Mouse (Mus musculus): ENCODE data around the gene Zdhhc3.

Zdhhc3 gene

DNA sequence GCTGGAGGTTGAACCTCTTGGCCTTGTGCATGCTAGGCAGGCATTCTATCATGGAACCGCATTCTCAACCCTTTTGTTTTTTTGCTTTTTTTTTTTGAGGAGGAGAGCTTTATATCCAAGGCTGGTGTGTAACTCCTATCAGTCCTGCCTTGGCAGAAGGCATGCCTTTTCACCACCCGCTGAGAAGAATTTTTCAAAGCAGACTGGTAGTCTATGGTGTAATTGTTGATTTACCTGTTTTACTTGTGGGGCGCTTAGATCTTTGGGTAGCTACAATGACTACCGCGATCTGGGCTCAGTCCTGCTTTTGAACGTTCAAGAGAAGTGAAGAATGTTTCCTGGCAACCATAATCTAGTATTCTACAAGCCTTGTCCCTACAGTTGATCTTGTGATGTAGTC is 926 bp upstream of the Zdhhc3 start:
- DNase-seq = no peak

DNA sequence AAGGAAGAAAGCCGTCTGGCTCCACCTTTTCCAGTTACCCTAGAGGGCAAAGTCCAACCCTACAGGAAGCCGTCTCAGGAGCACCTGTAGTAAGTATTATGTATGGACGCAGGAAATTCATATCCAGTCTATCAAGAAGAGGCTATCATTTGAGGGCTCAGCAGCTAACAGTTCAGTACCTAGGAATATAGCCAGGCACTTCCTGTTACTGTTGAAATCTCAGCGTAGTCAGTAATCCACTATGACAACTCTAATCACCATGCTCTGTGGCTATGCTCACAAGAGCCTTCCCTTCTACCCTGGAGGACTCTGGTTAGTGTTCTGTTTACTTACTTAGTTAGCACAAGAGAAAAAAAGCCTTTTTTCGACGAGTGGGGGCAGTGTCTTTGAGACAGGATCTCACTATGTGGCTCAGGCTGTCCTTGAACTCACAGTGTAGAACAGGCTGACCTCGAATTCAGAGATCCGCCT is 1.2 kb downstream of the Zdhhc3 start:
- no peak for DNase-seq

DNA sequence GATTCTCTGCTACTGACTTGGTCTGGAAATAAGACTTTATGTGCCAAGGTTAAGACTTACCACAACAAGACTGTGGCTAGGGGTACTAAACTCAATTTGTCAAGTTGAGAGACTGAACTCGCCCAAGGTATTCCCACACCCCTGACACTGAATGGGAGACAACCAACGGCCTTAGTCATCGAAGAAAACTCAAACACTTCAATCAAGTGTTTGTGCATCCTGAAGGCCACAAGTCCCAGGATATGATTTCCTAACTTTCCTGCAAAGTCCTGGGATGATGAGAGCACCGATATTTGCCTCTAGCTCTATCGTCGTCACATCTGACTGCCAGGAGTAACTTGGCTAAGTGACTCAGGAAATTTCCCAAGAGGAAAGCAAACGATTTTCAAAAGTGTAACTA is 3.8 kb downstream of the Zdhhc3 start:
- no peak for DNase-seq

DNA sequence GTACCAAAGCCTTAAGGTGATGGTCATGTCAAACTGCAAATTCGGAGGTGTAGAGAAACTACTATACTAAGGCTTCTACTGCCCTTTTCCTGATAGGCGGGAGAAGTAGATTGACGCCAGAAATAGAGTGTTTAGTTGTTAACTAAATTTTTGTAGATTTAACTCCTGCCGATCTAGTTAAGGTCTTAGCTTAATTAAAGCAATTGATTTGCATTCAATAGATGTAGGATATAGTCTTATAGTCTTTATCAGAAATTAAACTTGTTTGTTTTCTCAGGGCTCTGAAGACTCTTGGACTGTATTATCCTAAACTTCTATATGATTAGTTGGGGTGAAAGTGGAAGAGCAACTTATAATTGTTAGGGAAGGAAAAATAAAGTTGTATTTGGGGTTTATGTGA is 5.8 kb downstream of the Zdhhc3 start:
- DNase-seq = no peak

GRCm38 (mm10) chr9:123104362-123104761 is 8.6 kb downstream of the Zdhhc3 start:
- DNase-seq = no peak

DNA sequence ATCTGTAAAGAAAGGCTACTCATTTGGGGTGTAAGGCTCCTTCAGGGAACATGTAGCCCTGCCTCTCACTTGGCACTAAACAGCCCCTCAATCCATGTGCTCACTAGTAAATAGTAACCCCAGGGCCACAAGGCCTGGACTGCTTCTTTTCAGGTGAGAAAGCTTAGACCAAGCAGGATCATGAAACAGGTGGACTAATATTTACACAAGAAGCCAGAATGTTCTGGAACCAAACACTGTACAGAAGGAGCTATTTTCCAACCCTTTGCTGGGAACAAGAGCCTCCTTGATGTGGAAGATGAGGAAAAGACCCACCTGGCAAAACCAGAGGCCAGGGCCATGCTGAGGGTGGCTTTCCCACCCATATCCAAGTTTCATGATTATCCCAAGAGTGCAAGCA is 9.6 kb downstream of the Zdhhc3 start:
- DNase-seq = no peak

DNA sequence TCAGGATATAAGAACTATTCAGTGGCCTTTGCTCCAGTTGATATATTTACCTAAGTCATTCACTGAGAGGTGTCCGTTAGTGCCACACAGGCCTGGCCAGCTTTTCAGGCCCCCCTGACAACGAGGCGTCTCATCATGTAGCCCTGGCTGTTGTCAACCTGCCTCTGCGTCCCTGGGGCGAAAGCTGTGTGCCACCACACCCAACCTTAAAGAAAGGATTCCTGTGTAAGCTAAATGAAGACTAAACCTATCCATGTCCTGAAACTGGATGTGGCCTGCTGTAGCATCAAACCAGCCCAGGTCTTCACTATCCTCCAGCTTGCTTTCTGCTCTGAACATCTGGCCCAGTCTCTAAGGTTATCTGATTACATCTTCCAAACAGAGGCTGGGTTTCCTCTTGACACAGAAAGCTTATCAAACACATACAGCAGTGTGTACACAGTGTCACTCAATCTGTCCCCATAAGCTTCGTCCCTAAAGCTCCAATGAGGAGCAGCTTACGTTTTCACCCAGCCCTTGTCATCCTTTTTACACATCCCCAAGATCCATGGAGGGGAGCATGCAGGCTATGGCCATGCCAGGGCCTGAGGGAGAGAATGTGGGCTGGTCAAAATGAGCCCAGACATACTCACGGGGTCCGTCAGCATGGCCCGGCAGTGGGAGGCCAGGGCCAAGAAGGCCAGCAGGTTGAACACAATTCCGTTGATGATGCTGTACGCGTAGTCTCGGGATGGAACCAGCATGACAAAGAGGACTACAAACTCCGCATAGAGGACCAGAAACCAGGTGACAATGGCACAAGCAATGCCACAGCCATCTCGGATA is 13.2 kb downstream of the Zdhhc3 start:
- DNase-seq = no peak

- no peak for DNase-seq
Observed at GRCm38 (mm10) chr9:123090844-123091243, 22.2 kb downstream of the Zdhhc3 start.

DNA sequence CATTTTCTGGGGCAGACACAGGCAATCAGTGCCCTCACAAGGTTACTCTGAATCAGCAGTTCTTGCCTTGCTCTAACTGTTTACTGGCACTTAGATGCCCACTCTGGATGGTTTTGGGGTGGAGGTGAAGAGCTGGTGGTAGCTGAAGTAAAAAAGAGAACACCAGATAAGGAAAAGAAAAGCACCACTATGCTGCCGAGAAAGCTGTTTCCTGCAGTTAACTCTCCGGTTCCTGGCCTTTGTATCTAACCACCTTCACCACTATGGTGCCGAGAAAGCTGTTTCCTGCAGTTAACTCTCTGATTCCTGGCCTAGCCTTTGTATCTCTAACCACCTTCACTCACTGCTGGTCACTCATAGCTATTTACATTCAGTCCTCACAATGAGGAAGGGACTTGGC is 25.4 kb downstream of the Zdhhc3 start:
- no peak for DNase-seq

DNA sequence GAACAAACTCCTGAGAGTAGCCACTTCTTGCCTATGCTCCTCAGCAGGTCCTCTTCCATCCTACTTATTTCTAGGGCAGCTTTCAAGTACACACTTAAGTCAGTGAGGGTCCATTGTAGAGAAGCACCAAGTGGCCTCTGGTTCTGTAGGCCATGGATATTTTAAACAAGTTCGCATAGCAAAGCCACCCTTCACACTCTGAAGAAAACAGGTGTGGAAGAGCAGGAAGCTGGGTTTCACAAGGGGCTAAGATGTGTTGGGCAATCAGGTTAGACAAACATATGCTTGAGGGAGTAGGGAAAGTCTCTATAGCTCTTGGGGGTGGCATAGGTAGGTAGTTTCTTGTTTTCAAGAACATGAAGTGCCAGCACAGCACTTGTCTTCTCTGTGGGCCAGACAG is 27.6 kb downstream of the Zdhhc3 start:
- no peak for DNase-seq

- no peak for DNase-seq
Observed at GRCm38 (mm10) chr9:123080796-123081195, 32.2 kb downstream of the Zdhhc3 start.

GRCm38 (mm10) chr9:123080355-123080754 is 32.6 kb downstream of the Zdhhc3 start:
- DNase-seq = no peak

DNA sequence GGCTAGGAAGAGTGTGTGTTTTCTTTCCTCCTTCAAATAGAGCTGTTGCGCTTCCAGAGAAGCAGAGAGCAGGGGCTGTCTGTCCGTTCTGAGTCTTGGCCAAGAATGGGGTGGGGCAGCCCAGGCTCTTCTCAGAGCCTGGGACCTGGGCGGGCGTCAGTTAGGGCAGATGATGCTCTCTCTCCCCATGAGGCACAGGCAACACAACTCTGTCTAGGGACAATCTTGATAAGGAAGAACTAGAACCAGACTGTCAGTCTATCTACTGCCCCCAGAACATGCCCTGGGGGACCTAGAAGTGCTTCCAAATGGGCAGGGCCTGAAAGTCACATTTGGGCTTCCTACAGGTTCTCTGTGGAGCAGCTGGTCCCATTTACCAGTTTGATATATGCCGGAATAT is 33.9 kb downstream of the Zdhhc3 start:
- DNase-seq = peak; percentile 26

- no peak for DNase-seq
Observed at GRCm38 (mm10) chr9:123060172-123060571, 52.8 kb downstream of the Zdhhc3 start.

GRCm38 (mm10) chr9:123058724-123059292 is 54.2 kb downstream of the Zdhhc3 start:
- peak; percentile 22 for DNase-seq

DNA sequence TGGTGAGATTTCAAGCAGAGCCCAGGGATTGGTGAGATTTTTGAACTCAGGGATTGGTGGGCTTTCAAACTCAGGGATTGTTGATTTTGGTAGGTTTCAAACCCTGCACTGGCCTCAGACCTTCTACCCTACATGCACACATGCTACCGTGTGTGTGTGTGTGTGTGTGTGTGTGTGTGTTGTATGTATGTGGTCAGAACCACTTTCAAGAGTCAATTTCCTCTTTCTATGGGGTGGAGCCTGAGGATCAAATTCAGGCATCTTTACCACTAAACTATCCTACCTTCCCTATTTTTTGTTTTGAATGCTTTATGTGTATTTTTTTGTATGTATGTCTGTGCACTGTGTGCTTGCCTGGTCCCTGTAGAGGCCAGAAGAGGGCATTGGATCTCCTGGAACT is 65.3 kb downstream of the Zdhhc3 start:
- no peak for DNase-seq

DNA sequence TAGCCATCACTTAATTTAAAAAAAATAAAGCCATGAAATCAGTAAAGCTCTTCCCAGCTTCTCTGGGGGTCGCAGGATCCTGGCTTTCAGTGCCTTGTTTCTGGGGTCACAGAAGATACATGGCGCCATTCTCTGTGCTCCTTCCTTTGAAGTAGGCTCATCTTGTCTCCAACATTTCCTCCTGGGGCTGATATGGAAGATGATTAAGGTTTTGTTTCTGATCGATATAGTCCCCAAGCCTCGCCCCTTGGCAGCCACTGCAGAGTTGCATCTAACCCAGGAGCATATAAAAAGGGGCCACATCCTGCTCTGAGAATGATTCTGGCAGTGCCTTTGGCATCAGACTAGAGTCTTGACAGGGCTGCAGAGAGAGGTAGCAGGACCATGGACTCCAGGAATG is 78.6 kb downstream of the Zdhhc3 start, which contains the start of gene Tgm4:
Gene Tgm4 (plus strand): TSS at position 301 of the 400 bp plus-strand sequence.
- no peak for DNase-seq

DNA sequence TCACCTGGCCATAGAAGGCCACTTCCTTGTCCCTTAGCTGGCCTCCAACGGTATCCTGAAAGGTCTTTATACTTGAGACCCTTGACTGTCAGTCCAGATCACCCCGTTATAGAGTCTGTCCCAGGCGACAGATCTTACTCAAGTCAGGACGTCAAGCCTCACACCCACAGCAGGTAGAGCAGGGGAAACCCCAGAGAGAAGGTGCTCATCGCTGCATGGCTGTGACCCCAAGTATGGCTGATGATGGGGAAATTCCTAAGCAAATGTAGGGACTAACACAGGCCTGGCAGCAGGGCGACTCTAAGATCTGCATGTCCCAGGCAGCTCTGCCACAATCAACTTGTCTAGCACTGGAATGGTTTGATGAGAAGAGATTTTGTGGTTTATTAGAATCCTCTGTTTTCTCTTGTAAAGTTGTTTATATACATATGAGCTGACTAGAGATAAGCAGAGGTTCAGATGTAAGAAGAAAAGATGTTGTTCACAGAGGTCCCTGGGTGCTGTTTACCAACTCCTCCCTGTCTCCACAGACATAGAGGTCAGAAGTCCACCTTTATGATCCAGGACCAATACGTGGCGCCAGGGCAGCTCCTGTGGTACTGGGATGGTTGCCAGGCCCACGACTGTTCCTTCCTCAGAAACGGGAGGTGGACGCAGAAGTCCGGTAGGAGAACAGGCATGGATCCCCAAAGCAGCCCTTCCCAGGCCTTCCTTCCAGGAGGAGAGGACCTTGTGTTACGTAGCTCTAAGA is 81.3 kb downstream of the Zdhhc3 start:
- no peak for DNase-seq

GRCm38 (mm10) chr9:123024201-123024600 is 88.8 kb downstream of the Zdhhc3 start:
- no peak for DNase-seq

- no peak for DNase-seq
Observed at GRCm38 (mm10) chr9:123021636-123022379, 91.2 kb downstream of the Zdhhc3 start.

GRCm38 (mm10) chr9:123020995-123021631 is 91.9 kb downstream of the Zdhhc3 start, which contains the start of gene Tmem42:
Tmem42 (plus strand) TSS chr9:123021326.
- DNase-seq = peak; percentile 87
